Mouse (Mus musculus): ENCODE data around the gene Kat14.

DNA sequence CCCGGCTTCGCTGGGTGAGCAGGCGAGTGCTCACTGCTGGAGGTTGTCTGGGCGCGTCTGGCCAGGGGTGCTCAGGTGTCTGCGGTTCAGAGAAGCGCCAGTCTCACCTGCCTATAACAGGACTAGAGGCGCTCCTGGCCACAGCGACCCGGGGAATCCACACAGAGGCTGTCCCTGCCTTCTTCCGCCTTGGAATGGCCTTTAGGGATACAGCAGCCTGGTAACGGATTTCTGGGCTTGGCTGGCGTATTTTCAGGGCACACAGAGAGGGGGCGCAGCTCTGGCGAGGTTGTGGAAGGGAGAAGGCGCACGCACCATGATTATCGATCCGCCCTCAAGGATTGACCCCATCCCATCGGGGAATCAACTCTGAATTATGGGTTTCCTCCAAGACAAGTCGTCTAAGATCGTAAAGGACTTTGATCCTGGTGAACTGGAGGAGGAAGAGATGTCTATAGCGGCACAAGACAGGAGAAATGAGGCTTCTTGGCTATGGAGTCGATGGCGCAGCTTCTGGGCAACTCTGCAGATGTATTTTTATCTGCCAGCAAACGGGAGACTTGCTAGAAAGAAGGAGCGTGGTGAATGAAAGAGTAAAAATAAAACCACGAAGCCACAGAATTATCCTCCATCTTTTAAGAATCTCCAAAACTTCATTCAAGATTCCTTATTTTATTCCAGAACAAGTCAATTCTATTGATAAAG, 35.5 kb upstream of the Kat14 start:
- TF ChIP-seq E2F4 (IDR thresholded peaks at IDR 0.05; ENCODE audit: insufficient read depth) (no peak), MAX (IDR thresholded peaks at IDR 0.05; ENCODE audit: low read depth) (no peak), TCF3 (IDR thresholded peaks at IDR 0.05; ENCODE audit: insufficient read length, low read depth) (no peak), POLR2A (IDR thresholded peaks at IDR 0.05; ENCODE audit: insufficient read length, low read depth) (no peak), POLR2AphosphoS2 (IDR thresholded peaks at IDR 0.05; ENCODE audit: insufficient read length, low read depth) (no peak), USF1 (IDR thresholded peaks at IDR 0.05; ENCODE audit: low read depth) (no peak), MYOD1 (IDR thresholded peaks at IDR 0.05; ENCODE audit: control insufficient read depth in 1 of 3, insufficient read length in 2 of 3, low read depth in 2 of 3) (no peak), SRF (IDR thresholded peaks at IDR 0.05; ENCODE audit: control insufficient read depth, insufficient read length, low read depth) (no peak), CEBPB (IDR thresholded peaks at IDR 0.05; ENCODE audit: insufficient read depth, poor library complexity, severe bottlenecking) (no peak), TCF12 (IDR thresholded peaks at IDR 0.05; ENCODE audit: insufficient read depth, poor library complexity, severe bottlenecking) (no peak), REST (IDR thresholded peaks at IDR 0.05; ENCODE audit: insufficient read depth, insufficient read length) (no peak)

Data from myocyte (in vitro differentiated cells).